Mouse (Mus musculus) kidney, embryonic 16.5 days (tissue): ENCODE data around the gene Crybg2. TPM values are rescaled to one million over a fixed set of nuclear protein-coding genes. Genes with fewer than 3 reads are reported as not detected.

ENCODE experiments used
- ATAC-seq: fragments of 200-750 bp; cut with Nextera tagmentation; 2 replicates; pipeline ENCODE4 v1.8.0; 2017; ENCODE audit warnings: moderate TSS enrichment; ENCODE audit not compliant: low FRiP score, low TSS enrichment
- H3K27ac ChIP-seq: fragments of 300-500 bp; sonication (generic); 2 replicates; pipeline ENCODE4 v1.5.1; 2014; ENCODE audit warnings: low read length
- H3K27me3 ChIP-seq: fragments of 300-500 bp; sonication (generic); 2 replicates; pipeline ENCODE4 v1.6.1; 2014; ENCODE audit warnings: low read length, control low read depth, mixed read lengths; ENCODE audit not compliant: insufficient read depth
- H3K36me3 ChIP-seq: fragments of 300-500 bp; sonication (generic); 2 replicates; pipeline ENCODE4 v1.6.1; 2014; ENCODE audit warnings: low read length, control low read depth, mixed read lengths; ENCODE audit not compliant: insufficient read depth
- H3K4me1 ChIP-seq: fragments of 300-500 bp; sonication (generic); 2 replicates; pipeline ENCODE4 v1.6.1; 2014; ENCODE audit warnings: low read length, control low read depth, mixed read lengths; ENCODE audit not compliant: insufficient read depth
- H3K4me2 ChIP-seq: fragments of 300-500 bp; sonication (generic); replicated peaks from 2 replicates; pipeline ENCODE4 v1.6.1; 2014; ENCODE audit warnings: low read depth, low read length
- H3K4me3 ChIP-seq: fragments of 300-500 bp; sonication (generic); 2 replicates; pipeline ENCODE4 v1.5.1; 2014; ENCODE audit warnings: mild to moderate bottlenecking, low read length
- H3K9ac ChIP-seq: fragments of 300-500 bp; sonication (generic); replicated peaks from 2 replicates; pipeline ENCODE4 v1.6.1; 2014; ENCODE audit warnings: low read length
- H3K9me3 ChIP-seq: fragments of 300-500 bp; sonication (generic); 2 replicates; pipeline ENCODE4 v1.6.1; 2016; ENCODE audit warnings: low read length, control low read depth
- WGBS: fragments of 180-500 bp; shearing (Covaris S2); extraction: QIAGEN DNeasy Blood & Tissue Kit; methylation state at CpG from one replicate; pipeline ENCODE4 v1.1.7; 2014; 5-methylcytosine and 5-hydroxymethylcytosine counted together
- polyA plus RNA-seq: library from polyadenylated mRNA; unstranded; fragments of >200 nt; fragmentation: Nextera tagmentation; extraction: Ambion mirVana; gene quantifications from 2 replicates; pipeline ENCODE4 v1.2.1, GENCODE M21; 2015

Gene Crybg2
- 4.2 and 4.5 TPM in 2 replicates for polyA plus RNA-seq

GRCm38 (mm10) chr4:134060135-134060865 lies at the start of gene Crybg2:
Gene Crybg2, plus strand, starts transcription at chr4:134060815.
- H3K4me1 ChIP-seq = peaks cover 17% of the 10 kb centered on the region
- H3K27ac ChIP-seq = no peak within 1 kb of the TSS
- no peaks in the 10 kb centered on the region for H3K9me3 ChIP-seq
- H3K36me3 ChIP-seq = no peaks in the 10 kb centered on the region
- no peak for ATAC-seq
- no peak within 1 kb of the TSS for H3K4me3 ChIP-seq
- no peak within 1 kb of the TSS for H3K4me2 ChIP-seq
- H3K27me3 ChIP-seq = peaks cover 7% of the 10 kb centered on the region
- 52% methylated on average over 28 of the region's 28 CpGs for whole genome bisulfite sequencing
- H3K9ac ChIP-seq = no peak within 1 kb of the TSS

GRCm38 (mm10) chr4:134011450-134012414 lies 48.9 kb upstream of the Crybg2 start:
- H3K4me1 ChIP-seq = peaks cover 14% of the 10 kb centered on the region
- WGBS = 18% methylated on average over 16 of the region's 16 CpGs
- ATAC-seq = peak; percentile 31; the same call in 1 of the 2 replicates
- no peaks in the 10 kb centered on the region for H3K9me3 ChIP-seq
- peaks cover 5% of the 10 kb centered on the region for H3K27me3 ChIP-seq
- no peak overlapping the region for H3K4me2 ChIP-seq
- H3K4me3 ChIP-seq = no peak overlapping the region
- no peaks in the 10 kb centered on the region for H3K36me3 ChIP-seq
- H3K9ac ChIP-seq = no peak overlapping the region
- 0 out of 2 replicates have a peak overlapping the region, but pooled peaks have one; percentile 49 for H3K27ac ChIP-seq

- Histone ChIP-seq H3K9ac (no peak overlapping the region), H3K27ac (no peak overlapping the region), H3K4me2 (no peak overlapping the region), H3K9me3 (no peaks in the 10 kb centered on the region), H3K36me3 (no peaks in the 10 kb centered on the region), H3K27me3 (peaks cover 18% of the 10 kb centered on the region), H3K4me1 (peaks cover 27% of the 10 kb centered on the region), H3K4me3 (no peak overlapping the region)
- ATAC-seq = no peak
- WGBS = 41% methylated on average over 12 of the region's 12 CpGs
These were observed 47.6 kb upstream of the Crybg2 start for GRCm38 (mm10) chr4:134012858-134013528.

- Histone ChIP-seq H3K9ac (no peak overlapping the region), H3K36me3 (no peaks in the 10 kb centered on the region), H3K4me3 (no peak overlapping the region), H3K27ac (no peak overlapping the region), H3K9me3 (no peaks in the 10 kb centered on the region), H3K4me1 (peaks cover 42% of the 10 kb centered on the region), H3K27me3 (peaks cover 36% of the 10 kb centered on the region), H3K4me2 (no peak overlapping the region)
- no peak for ATAC-seq
- 12% methylated on average over 7 of the region's 7 CpGs for WGBS
These were observed 44.4 kb upstream of the Crybg2 start for GRCm38 (mm10) chr4:134016208-134016607.

GRCm38 (mm10) chr4:134016767-134017166 lies 43.8 kb upstream of the Crybg2 start:
- ATAC-seq = no peak
- no peaks in the 10 kb centered on the region for H3K9me3 ChIP-seq
- 4% methylated on average over 8 of the region's 8 CpGs for WGBS
- H3K4me3 ChIP-seq = no peak overlapping the region
- no peak overlapping the region for H3K4me2 ChIP-seq
- H3K4me1 ChIP-seq = peaks cover 40% of the 10 kb centered on the region
- no peak overlapping the region for H3K9ac ChIP-seq
- H3K27ac ChIP-seq = no peak overlapping the region
- no peaks in the 10 kb centered on the region for H3K36me3 ChIP-seq
- peaks cover 36% of the 10 kb centered on the region for H3K27me3 ChIP-seq

- H3K9ac ChIP-seq = no peak overlapping the region
- peaks cover 35% of the 10 kb centered on the region for H3K4me1 ChIP-seq
- H3K27me3 ChIP-seq = peaks cover 36% of the 10 kb centered on the region
- no peaks in the 10 kb centered on the region for H3K36me3 ChIP-seq
- H3K4me2 ChIP-seq = peak overlapping the region; percentile 40
- ATAC-seq = 0 out of 2 replicates have a peak, but pooled peaks have one; percentile 35
- 2% methylated on average over 21 of the region's 21 CpGs for WGBS
- H3K27ac ChIP-seq = no peak overlapping the region
- H3K4me3 ChIP-seq = peak overlapping the region; percentile 26
- H3K9me3 ChIP-seq = no peaks in the 10 kb centered on the region
These were observed 43.3 kb upstream of the Crybg2 start for GRCm38 (mm10) chr4:134017201-134017865.

GRCm38 (mm10) chr4:134018038-134018778 lies 42.4 kb upstream of the Crybg2 start:
- under 1% methylated on average over 46 of the region's 46 CpGs for WGBS
- peak; percentile 12; the same call in 1 of the 2 replicates for ATAC-seq
- H3K27ac ChIP-seq = no peak overlapping the region
- H3K27me3 ChIP-seq = peaks cover 36% of the 10 kb centered on the region
- peak overlapping the region; percentile 26 for H3K4me3 ChIP-seq
- H3K4me2 ChIP-seq = peak overlapping the region; percentile 40
- H3K9ac ChIP-seq = no peak overlapping the region
- no peaks in the 10 kb centered on the region for H3K9me3 ChIP-seq
- H3K36me3 ChIP-seq = no peaks in the 10 kb centered on the region
- H3K4me1 ChIP-seq = peaks cover 35% of the 10 kb centered on the region

GRCm38 (mm10) chr4:134018779-134019145 lies 41.9 kb upstream of the Crybg2 start, which contains the start of gene Lin28a:
Gene Lin28a, minus strand, starts transcription at chr4:134018841.
- Histone ChIP-seq H3K27me3 (peaks cover 36% of the 10 kb centered on the region), H3K4me3 (peak within 1 kb of the TSS; percentile 26), H3K9me3 (no peaks in the 10 kb centered on the region), H3K4me2 (peak within 1 kb of the TSS; percentile 40), H3K4me1 (peaks cover 35% of the 10 kb centered on the region), H3K27ac (no peak within 1 kb of the TSS), H3K9ac (no peak within 1 kb of the TSS), H3K36me3 (no peaks in the 10 kb centered on the region)
- WGBS = 1% methylated on average over 8 of the region's 9 CpGs
- no peak for ATAC-seq
